Mouse (Mus musculus) heart, embryonic 15.5 days (tissue): ENCODE measurements around the gene Tmem9b. TPM values are rescaled to one million over a fixed set of nuclear protein-coding genes. Genes with fewer than 3 reads are reported as not detected.

Experiments used
- polyA plus RNA-seq: library from polyadenylated mRNA; unstranded; fragments of >200 nt; fragmentation: Nextera tagmentation; extraction: Ambion mirVana; gene quantifications from 2 replicates; pipeline ENCODE4 v1.2.1, GENCODE M21; 2015

Tmem9b gene
- polyA plus RNA-seq, 1 experiment from 2014 or later: 57.1 TPM

Other genes starting within 250 kb of the Tmem9b start
- 0.01 TPM in 1 of 2 replicates, not detected in the other for gene Trim66, start 244.7 kb downstream of the Tmem9b start, polyA plus RNA-seq
- gene Rpl27a, start 233.7 kb downstream of the Tmem9b start, polyA plus RNA-seq: 70.7 and 72.1 TPM in 2 replicates
- gene St5, start 49.3 kb downstream of the Tmem9b start, polyA plus RNA-seq: 30.4 and 35.5 TPM in 2 replicates
- 31.6 and 33.2 TPM in 2 replicates for gene Akip1, start 49.2 kb downstream of the Tmem9b start, polyA plus RNA-seq
- gene BC051019, start 29.0 kb downstream of the Tmem9b start, polyA plus RNA-seq: 0.24 TPM in 2 replicates
- gene Ascl3, start 21.1 kb downstream of the Tmem9b start, polyA plus RNA-seq: 0.36 TPM in 1 of 2 replicates, not detected in the other
- 0.26 and 0.82 TPM in 2 replicates for gene Nrip3, start 29.1 kb upstream of the Tmem9b start, polyA plus RNA-seq
- 8.5 and 9.8 TPM in 2 replicates for gene Scube2, start 112.8 kb upstream of the Tmem9b start, polyA plus RNA-seq
- gene Dennd5a, start 207.6 kb upstream of the Tmem9b start, polyA plus RNA-seq: 37.8 and 38.7 TPM in 2 replicates
- 44.1 and 44.6 TPM in 2 replicates for gene Tmem41b, start 234.1 kb upstream of the Tmem9b start, polyA plus RNA-seq